Mouse (Mus musculus): ENCODE measurements at regions not wholly inside any gene's neighbourhood (a gene's known extent, or its start where the extent isn't known, plus 50 kb on each side); places are given as distances from the start of the nearest gene placed in this dataset.

GRCm38 (mm10) chr4:46276851-46277581, 66.4 kb upstream of the Foxe1 start:
- no peak for TF ChIP-seq CTCF (IDR thresholded peaks at IDR 0.05; ENCODE audit: control insufficient read depth, insufficient read depth, insufficient read length)
- TF ChIP-seq MYOD1 (IDR thresholded peaks at IDR 0.05; ENCODE audit: control insufficient read depth, insufficient read length, low read depth) = no peak
- TF ChIP-seq MAX (IDR thresholded peaks at IDR 0.05) = no peak
- TF ChIP-seq CEBPB (IDR thresholded peaks at IDR 0.05; ENCODE audit: low read depth) = no peak
- TF ChIP-seq MYOG (IDR thresholded peaks at IDR 0.05; ENCODE audit: control insufficient read depth, extremely low read depth, insufficient read length) = no peak
